Mouse (Mus musculus) ES-E14 (cell line): ENCODE results near the gene Irf9.

Experiments
- CHD2 ChIP-seq: IDR thresholded peaks from 2 replicates; pipeline ENCODE4 v1.6.1; 2014; ENCODE audit warnings: mild to moderate bottlenecking, low read depth, low read length, inconsistent platforms
- HCFC1 ChIP-seq: IDR thresholded peaks from 2 replicates; pipeline ENCODE4 v1.6.1; 2012; ENCODE audit warnings: low read length, inconsistent platforms, borderline replicate concordance; ENCODE audit not compliant: insufficient read depth
- MAFK ChIP-seq: IDR thresholded peaks from 2 replicates; pipeline ENCODE4 v1.6.1; 2014; ENCODE audit warnings: mild to moderate bottlenecking, low read depth, low read length, inconsistent platforms; ENCODE audit not compliant: insufficient read depth
- ZNF384 ChIP-seq: IDR thresholded peaks from 2 replicates; pipeline ENCODE4 v1.6.1; 2012; ENCODE audit warnings: low read depth, low read length, inconsistent platforms

DNA sequence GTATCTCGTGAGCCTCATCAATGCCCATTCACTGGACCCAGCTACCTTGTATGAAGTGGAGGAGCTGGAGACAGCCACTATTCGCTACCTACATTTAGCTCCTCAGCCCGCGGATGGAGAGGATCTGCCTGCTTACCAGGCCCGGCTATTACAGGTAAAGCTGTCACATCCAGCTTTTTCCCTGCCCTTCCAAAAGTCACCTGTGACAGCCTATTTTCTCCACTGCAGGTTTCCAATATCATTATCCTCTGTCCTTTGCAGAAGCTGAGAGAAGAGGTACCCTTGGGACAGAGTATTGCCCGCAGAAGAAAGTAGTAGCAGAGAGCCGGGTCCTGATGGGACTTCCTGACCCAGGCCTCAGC is at the start of gene Irf9:
- TF ChIP-seq ZNF384 (no peak), CHD2 (no peak), HCFC1 (no peak), MAFK (no peak)
